Mouse (Mus musculus) ES-E14 (cell line): ENCODE data around the gene Pex26. TPM values are rescaled to one million over a fixed set of nuclear protein-coding genes. Genes with fewer than 3 reads are reported as not detected.

Experiments
- DNase-seq: peaks from one replicate; pipeline ENCODE4 v3.0.0-alpha.2; 2013; ENCODE audit warnings: low read depth, low spot score
- H3K27ac ChIP-seq: 2 replicates; pipeline ENCODE4 v1.5.1; 2012; ENCODE audit warnings: low read depth, mild to moderate bottlenecking, low read length, moderate library complexity, mixed read lengths; ENCODE audit not compliant: poor library complexity, insufficient read depth, severe bottlenecking
- H3K36me3 ChIP-seq: 2 replicates; pipeline ENCODE4 v1.6.1; 2012; ENCODE audit warnings: mild to moderate bottlenecking, low read length, moderate library complexity, mixed read lengths; ENCODE audit not compliant: control insufficient read depth, poor library complexity, insufficient read depth, severe bottlenecking
- H3K4me1 ChIP-seq, 2 experiments: fragments of 150-350 bp in 1 of 2; sonication (generic) in 1 of 2; 2 replicates each; pipeline ENCODE4 v1.6.1; 2012; ENCODE audit warnings: low read length in 2 of 2, mild to moderate bottlenecking in 1 of 2, mixed read lengths in 1 of 2; ENCODE audit not compliant: control insufficient read depth in 2 of 2, insufficient read depth in 2 of 2, poor library complexity in 1 of 2
- H3K4me3 ChIP-seq, 2 experiments: fragments of 150-350 bp in 1 of 2; sonication (generic) in 1 of 2; 2 replicates each; pipeline ENCODE4 v1.5.1; 2012; ENCODE audit warnings: low read length in 2 of 2, low read depth in 1 of 2, mild to moderate bottlenecking in 1 of 2, mixed read lengths in 1 of 2; ENCODE audit not compliant: insufficient read depth in 1 of 2, poor library complexity in 1 of 2, severe bottlenecking in 1 of 2
- H3K9ac ChIP-seq: 2 replicates; pipeline ENCODE4 v1.6.1; 2012; ENCODE audit warnings: low read depth, mild to moderate bottlenecking, low read length, mixed read lengths; ENCODE audit not compliant: poor library complexity, insufficient read depth, severe bottlenecking
- H3K9me3 ChIP-seq: fragments of 150-350 bp; sonication (generic); 2 replicates; pipeline ENCODE4 v1.6.1; 2012; ENCODE audit warnings: low read depth, mild to moderate bottlenecking, low read length; ENCODE audit not compliant: control insufficient read depth, insufficient read depth
- CHD2 ChIP-seq: IDR thresholded peaks from 2 replicates; pipeline ENCODE4 v1.6.1; 2014; ENCODE audit warnings: mild to moderate bottlenecking, low read depth, low read length, inconsistent platforms
- HCFC1 ChIP-seq: IDR thresholded peaks from 2 replicates; pipeline ENCODE4 v1.6.1; 2012; ENCODE audit warnings: low read length, inconsistent platforms, borderline replicate concordance; ENCODE audit not compliant: insufficient read depth
- MAFK ChIP-seq: IDR thresholded peaks from 2 replicates; pipeline ENCODE4 v1.6.1; 2014; ENCODE audit warnings: mild to moderate bottlenecking, low read depth, low read length, inconsistent platforms; ENCODE audit not compliant: insufficient read depth
- ZC3H11A ChIP-seq: IDR thresholded peaks from 2 replicates; pipeline ENCODE4 v1.6.1; 2012; ENCODE audit warnings: low read depth, mild to moderate bottlenecking, inconsistent platforms, low read length, borderline replicate concordance
- ZNF384 ChIP-seq: IDR thresholded peaks from 2 replicates; pipeline ENCODE4 v1.6.1; 2012; ENCODE audit warnings: low read depth, low read length, inconsistent platforms
- in situ Hi-C, 2 experiments: fragments of 600-800 bp; cut with MboI; formaldehyde crosslinking; loops; one replicate each; pipeline ENCODE4 v1.15.1; 2025; ENCODE audit warnings: low sequenced_read_pairs in 2 of 2, inconsistent platforms in 1 of 2; ENCODE audit not compliant: unreplicated experiment in 2 of 2
- total RNA-seq: library from RNA; depleted of rRNA; stranded (reverse); fragments of 300-350 nt; gene quantifications from 2 replicates; pipeline ENCODE4 v1.2.3, GENCODE M21; 2012

Gene Pex26
- total RNA-seq, 1 experiment: 6.6 TPM

GRCm38 (mm10) chr6:121209584-121209983 lies 26.1 kb downstream of the Pex26 start:
- TF ChIP-seq ZC3H11A (no peak), MAFK (no peak), ZNF384 (no peak), CHD2 (no peak), HCFC1 (no peak)
- in situ Hi-C loops: no loop called here
- Histone ChIP-seq H3K9ac (no peak overlapping the region), H3K27ac (no peak overlapping the region), H3K4me3 (no peak overlapping the region), H3K36me3 (no peaks in the 10 kb centered on the region), H3K4me1 (peaks cover 0 to 5% of the 10 kb centered on the region in 2 experiments; a peak in 1 of 4 replicates), H3K9me3 (no peaks in the 10 kb centered on the region)
- DNase-seq: no peak

DNA sequence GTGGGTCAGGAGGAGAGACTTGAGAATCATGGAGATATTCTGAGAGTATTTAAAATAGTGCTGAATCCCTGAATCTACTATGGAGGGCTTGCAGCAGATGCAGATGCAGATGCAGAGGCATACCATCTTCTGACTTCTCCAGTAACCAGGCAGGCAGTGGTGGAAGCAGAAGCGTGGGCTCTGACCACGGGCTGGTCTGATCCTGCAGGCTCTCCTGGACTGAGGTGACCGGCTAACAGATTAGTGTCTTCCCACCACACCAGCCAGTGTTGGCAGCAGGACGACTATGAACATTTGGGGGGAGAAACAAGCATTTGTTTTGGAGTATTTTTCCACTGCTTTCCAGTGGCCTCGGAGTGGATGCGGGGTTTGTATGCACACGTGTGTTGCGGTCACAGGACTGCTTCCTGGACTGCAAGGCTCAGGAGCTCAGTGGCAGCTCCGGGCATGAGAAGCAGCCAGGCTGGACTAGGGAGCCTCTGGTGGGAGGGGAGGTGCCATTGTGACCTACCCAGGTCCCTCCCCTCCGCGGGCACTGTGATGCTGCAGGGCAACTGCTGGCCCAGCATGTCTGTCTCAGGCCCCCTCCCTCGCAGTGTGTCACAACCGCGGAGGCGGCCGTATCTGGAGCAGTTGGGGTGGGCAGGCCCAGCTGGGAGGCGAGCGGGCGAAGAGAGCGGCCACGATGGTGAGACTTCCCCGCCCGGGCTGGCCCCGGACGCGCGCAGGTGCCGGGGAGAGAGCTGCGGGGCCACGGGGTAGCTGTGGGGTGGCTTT lies 26.9 kb downstream of the Pex26 start, which contains the start of gene Tuba8:
TSS of gene Tuba8 (plus strand) at position 548 of the 777 bp plus-strand sequence.
- TF ChIP-seq HCFC1 (no peak), ZC3H11A (no peak), MAFK (no peak), CHD2 (no peak), ZNF384 (no peak)
- in situ Hi-C loops: no loop called here
- peaks cover 0 to 5% of the 10 kb centered on the region in 2 experiments; a peak in 1 of 4 replicates for H3K4me1 ChIP-seq
- peak within 1 kb of the TSS; percentile 66 to 68 for H3K4me3 ChIP-seq
- H3K27ac ChIP-seq: no peak within 1 kb of the TSS
- H3K9me3 ChIP-seq: no peaks in the 10 kb centered on the region
- DNase-seq: no peak
- no peaks in the 10 kb centered on the region for H3K36me3 ChIP-seq
- 0 out of 2 replicates have a peak within 1 kb of the TSS, but pooled peaks have one; percentile 29 for H3K9ac ChIP-seq

DNA sequence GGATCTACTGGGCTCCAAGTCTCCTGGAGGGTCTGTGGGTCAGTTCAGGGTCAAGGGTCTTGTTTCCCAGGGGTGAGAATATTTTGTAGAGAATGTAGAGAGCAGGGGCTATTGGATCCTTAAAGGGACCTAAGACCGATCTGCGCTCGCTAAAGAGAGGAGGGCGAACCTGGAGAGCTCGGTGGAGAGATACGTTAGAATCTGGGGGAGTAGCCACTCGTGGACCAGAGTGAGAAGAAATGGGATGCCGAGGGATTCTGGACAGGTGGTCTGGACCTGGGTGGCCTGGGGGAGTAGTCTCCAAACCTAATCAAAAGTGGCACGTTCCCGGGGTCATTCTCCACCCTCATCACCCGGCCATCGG lies 27.4 kb downstream of the Pex26 start:
- Histone ChIP-seq H3K4me3 (peak overlapping the region; percentile 66 to 68), H3K4me1 (peaks cover 0 to 5% of the 10 kb centered on the region in 2 experiments; a peak in 1 of 4 replicates), H3K27ac (no peak overlapping the region), H3K9ac (no peak overlapping the region), H3K9me3 (no peaks in the 10 kb centered on the region), H3K36me3 (no peaks in the 10 kb centered on the region)
- TF ChIP-seq ZC3H11A (no peak), HCFC1 (no peak), MAFK (no peak), CHD2 (no peak), ZNF384 (no peak)
- DNase-seq: no peak
- in situ Hi-C loops: no loop called here

DNA sequence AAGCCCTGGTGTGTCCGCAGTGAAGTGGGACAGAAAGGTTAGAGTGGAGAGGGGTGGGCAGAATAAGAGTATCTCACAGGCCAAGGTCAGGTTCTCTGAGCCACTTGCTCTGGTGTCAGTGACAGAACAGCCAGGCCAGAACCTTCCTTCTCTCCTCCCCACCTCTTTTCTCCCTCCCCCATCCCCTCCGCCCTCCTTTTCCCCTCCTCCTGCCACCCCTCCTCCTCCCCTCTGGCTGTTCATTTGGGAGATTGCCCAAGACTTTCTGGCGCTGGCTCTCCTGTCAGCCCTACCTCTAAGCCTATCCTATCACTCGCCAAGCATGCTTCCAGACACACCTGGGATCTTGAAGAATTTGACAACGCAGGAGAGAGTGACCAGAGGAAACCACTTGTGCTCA lies 28.3 kb downstream of the Pex26 start:
- Histone ChIP-seq H3K36me3 (no peaks in the 10 kb centered on the region), H3K9ac (no peak overlapping the region), H3K9me3 (no peaks in the 10 kb centered on the region), H3K4me1 (peaks cover 0 to 5% of the 10 kb centered on the region in 2 experiments; a peak in 1 of 4 replicates), H3K27ac (no peak overlapping the region), H3K4me3 (no peak overlapping the region)
- DNase-seq: no peak
- TF ChIP-seq MAFK: no peak
- no peak for TF ChIP-seq HCFC1
- no peak for TF ChIP-seq ZNF384
- no peak for TF ChIP-seq ZC3H11A
- no peak for TF ChIP-seq CHD2
- in situ Hi-C loops: no loop called here
